Mouse (Mus musculus) ES-CJ7 (cell line): Measurements from ENCODE around the gene Hist2h3c1.
"Not testable (repeated sequence)": the region's sequence is repeated elsewhere in the genome, so short reads cannot be mapped to it uniquely, and the experiment has no call there.

ENCODE experiments used
- DNase-seq: peaks from one replicate; pipeline ENCODE4 v3.0.0; 2011; ENCODE audit warnings: low read depth, low spot score

Hist2h3c1 gene

DNA sequence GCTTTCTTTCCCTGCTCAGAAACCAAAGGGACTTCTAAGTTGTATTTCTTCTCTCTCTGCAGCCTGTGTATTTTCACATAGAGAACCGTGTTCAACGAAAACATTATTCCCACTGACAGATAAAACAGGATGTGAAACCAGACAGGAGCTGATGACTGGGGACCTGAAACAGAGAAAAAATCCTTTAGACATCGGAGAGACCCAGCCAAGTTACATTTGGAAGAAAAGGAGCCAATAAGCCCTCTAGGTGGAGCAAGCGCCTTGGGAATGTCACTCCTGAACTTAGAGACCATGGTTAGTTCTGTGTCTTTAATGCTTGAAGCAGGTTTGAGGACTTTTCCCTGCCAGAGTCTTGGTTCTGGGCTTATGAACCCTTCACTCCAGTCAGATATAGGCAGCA, 38.0 kb downstream of the Hist2h3c1 start:
- DNase-seq, result peak; percentile 73

DNA sequence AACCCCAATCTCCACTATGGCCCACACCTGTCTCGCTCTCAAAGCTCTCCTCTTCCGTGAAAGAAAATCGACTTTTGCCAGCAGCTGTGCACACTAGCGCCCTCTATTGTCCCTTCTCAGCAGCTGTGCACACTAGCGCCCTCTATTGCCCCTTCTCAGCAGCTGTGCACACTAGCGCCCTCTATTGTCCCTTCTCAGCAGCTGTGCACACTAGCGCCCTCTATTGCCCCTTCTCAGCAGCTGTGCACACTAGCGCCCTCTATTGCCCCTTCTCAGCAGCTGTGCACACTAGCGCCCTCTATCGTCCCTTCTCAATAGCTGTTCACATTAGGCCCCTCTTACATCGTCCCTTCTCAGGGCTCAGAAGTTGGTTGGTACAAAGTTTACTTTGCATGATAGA, 40.8 kb downstream of the Hist2h3c1 start:
- not testable (repeated sequence) for DNase-seq

- DNase-seq, result peak; percentile 91
Measured at GRCm38 (mm10) chr3:96289201-96289600, 42.7 kb downstream of the Hist2h3c1 start.

DNA sequence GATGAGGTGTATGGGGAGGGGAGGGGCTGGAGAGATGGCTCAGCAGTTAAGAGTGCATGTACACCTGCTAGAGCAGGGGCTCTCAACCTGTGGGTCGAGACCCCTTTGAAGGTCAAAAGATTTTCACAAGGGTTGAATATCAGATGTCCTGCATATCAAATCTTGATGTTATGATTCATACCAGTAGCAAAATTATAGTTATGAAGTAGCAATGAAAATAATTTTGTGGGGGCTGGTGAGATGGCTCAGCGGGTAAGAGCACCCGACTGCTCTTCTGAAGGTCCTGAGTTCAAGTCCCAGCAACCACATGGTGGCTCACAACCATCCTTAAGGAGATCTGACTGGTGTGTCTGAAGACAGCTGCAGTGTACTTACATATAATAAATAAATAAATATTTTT, 44.2 kb downstream of the Hist2h3c1 start:
- not testable (repeated sequence) for DNase-seq

DNA sequence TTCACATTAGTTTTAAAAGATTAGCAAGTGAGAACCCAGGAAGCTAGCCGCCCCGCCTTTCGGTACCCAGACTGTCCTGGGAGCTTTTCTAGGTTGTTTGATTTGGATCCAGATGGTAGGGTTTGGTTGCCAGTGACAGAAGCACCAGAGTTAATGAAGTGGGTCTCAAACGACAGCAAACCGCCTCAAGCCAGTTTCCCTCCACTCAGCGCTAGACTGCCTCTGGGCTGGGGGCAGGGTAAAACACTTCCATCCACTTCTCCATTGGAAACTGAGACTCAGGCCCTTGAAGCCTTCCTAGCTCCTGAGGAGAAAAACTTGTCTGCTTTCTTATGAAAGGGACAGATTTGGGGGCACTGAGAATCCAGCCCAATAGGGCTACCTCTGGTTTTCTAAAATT, 46.2 kb downstream of the Hist2h3c1 start:
- DNase-seq, result peak; percentile 75

DNA sequence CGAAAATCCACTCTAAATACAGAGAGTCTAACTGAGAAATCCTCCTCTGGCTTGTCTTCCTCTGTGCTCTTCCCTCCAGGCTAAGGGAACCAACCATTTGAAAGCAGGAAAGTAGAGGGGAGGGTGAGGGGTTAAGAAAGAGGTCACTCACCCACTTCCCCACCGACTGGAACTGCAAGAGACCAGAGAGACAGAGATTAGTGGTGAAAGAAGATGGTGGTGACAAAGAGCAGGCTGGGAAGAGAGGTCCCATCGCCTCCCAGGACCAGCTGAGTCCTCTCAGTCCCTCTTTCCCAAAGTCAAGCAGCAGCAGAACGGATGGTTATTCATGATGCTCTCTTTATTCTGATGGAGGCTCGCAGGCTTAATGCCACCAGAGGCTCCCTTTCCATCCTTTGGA, 46.9 kb downstream of the Hist2h3c1 start:
- no peak for DNase-seq

GRCm38 (mm10) chr3:96293787-96294186, 47.3 kb downstream of the Hist2h3c1 start, which contains the start of gene Fcgr1:
Gene Fcgr1, minus strand, starts transcription at chr3:96293969.
- no peak for DNase-seq
